Mouse (Mus musculus) ES-E14 (cell line): ENCODE measurements around the gene Misp. TPM values are rescaled to one million over a fixed set of nuclear protein-coding genes. Genes with fewer than 3 reads are reported as not detected.

ENCODE experiments used
- DNase-seq: peaks from one replicate; pipeline ENCODE4 v3.0.0-alpha.2; 2013; ENCODE audit warnings: low read depth, low spot score
- H3K27ac ChIP-seq: 2 replicates; pipeline ENCODE4 v1.5.1; 2012; ENCODE audit warnings: low read depth, mild to moderate bottlenecking, low read length, moderate library complexity, mixed read lengths; ENCODE audit not compliant: poor library complexity, insufficient read depth, severe bottlenecking
- H3K36me3 ChIP-seq: 2 replicates; pipeline ENCODE4 v1.6.1; 2012; ENCODE audit warnings: mild to moderate bottlenecking, low read length, moderate library complexity, mixed read lengths; ENCODE audit not compliant: control insufficient read depth, poor library complexity, insufficient read depth, severe bottlenecking
- H3K4me1 ChIP-seq, 2 experiments: fragments of 150-350 bp in 1 of 2; sonication (generic) in 1 of 2; 2 replicates each; pipeline ENCODE4 v1.6.1; 2012; ENCODE audit warnings: low read length in 2 of 2, mild to moderate bottlenecking in 1 of 2, mixed read lengths in 1 of 2; ENCODE audit not compliant: control insufficient read depth in 2 of 2, insufficient read depth in 2 of 2, poor library complexity in 1 of 2
- H3K4me3 ChIP-seq, 2 experiments: fragments of 150-350 bp in 1 of 2; sonication (generic) in 1 of 2; 2 replicates each; pipeline ENCODE4 v1.5.1; 2012; ENCODE audit warnings: low read length in 2 of 2, low read depth in 1 of 2, mild to moderate bottlenecking in 1 of 2, mixed read lengths in 1 of 2; ENCODE audit not compliant: insufficient read depth in 1 of 2, poor library complexity in 1 of 2, severe bottlenecking in 1 of 2
- H3K9ac ChIP-seq: 2 replicates; pipeline ENCODE4 v1.6.1; 2012; ENCODE audit warnings: low read depth, mild to moderate bottlenecking, low read length, mixed read lengths; ENCODE audit not compliant: poor library complexity, insufficient read depth, severe bottlenecking
- H3K9me3 ChIP-seq: fragments of 150-350 bp; sonication (generic); 2 replicates; pipeline ENCODE4 v1.6.1; 2012; ENCODE audit warnings: low read depth, mild to moderate bottlenecking, low read length; ENCODE audit not compliant: control insufficient read depth, insufficient read depth
- CHD2 ChIP-seq: IDR thresholded peaks from 2 replicates; pipeline ENCODE4 v1.6.1; 2014; ENCODE audit warnings: mild to moderate bottlenecking, low read depth, low read length, inconsistent platforms
- HCFC1 ChIP-seq: IDR thresholded peaks from 2 replicates; pipeline ENCODE4 v1.6.1; 2012; ENCODE audit warnings: low read length, inconsistent platforms, borderline replicate concordance; ENCODE audit not compliant: insufficient read depth
- MAFK ChIP-seq: IDR thresholded peaks from 2 replicates; pipeline ENCODE4 v1.6.1; 2014; ENCODE audit warnings: mild to moderate bottlenecking, low read depth, low read length, inconsistent platforms; ENCODE audit not compliant: insufficient read depth
- ZC3H11A ChIP-seq: IDR thresholded peaks from 2 replicates; pipeline ENCODE4 v1.6.1; 2012; ENCODE audit warnings: low read depth, mild to moderate bottlenecking, inconsistent platforms, low read length, borderline replicate concordance
- ZNF384 ChIP-seq: IDR thresholded peaks from 2 replicates; pipeline ENCODE4 v1.6.1; 2012; ENCODE audit warnings: low read depth, low read length, inconsistent platforms
- in situ Hi-C, 2 experiments: fragments of 600-800 bp; cut with MboI; formaldehyde crosslinking; loops; one replicate each; pipeline ENCODE4 v1.15.1; 2025; ENCODE audit warnings: low sequenced_read_pairs in 2 of 2, inconsistent platforms in 1 of 2; ENCODE audit not compliant: unreplicated experiment in 2 of 2
- total RNA-seq: library from RNA; depleted of rRNA; stranded (reverse); fragments of 300-350 nt; gene quantifications from 2 replicates; pipeline ENCODE4 v1.2.3, GENCODE M21; 2012

The Misp gene
- total RNA-seq, 1 experiment = 1.7 TPM

GRCm38 (mm10) chr10:79814271-79814842, 6.4 kb upstream of the Misp start:
- Histone ChIP-seq H3K4me3 (no peak overlapping the region), H3K27ac (no peak overlapping the region), H3K4me1 (peaks cover 0 to under 1% of the 10 kb centered on the region in 2 experiments; a peak in 1 of 4 replicates), H3K36me3 (no peaks in the 10 kb centered on the region), H3K9ac (no peak overlapping the region), H3K9me3 (no peaks in the 10 kb centered on the region)
- in situ Hi-C loops = no loop called here
- DNase-seq = no peak
- TF ChIP-seq HCFC1 (no peak), ZNF384 (no peak), CHD2 (no peak), ZC3H11A (no peak), MAFK (no peak)

GRCm38 (mm10) chr10:79815671-79816494, 4.9 kb upstream of the Misp start:
- H3K4me1 ChIP-seq = peaks cover 0 to 11% of the 10 kb centered on the region in 2 experiments; a peak in 2 of 4 replicates
- H3K27ac ChIP-seq = no peak overlapping the region
- DNase-seq = no peak
- H3K36me3 ChIP-seq = no peaks in the 10 kb centered on the region
- H3K4me3 ChIP-seq = no peak overlapping the region
- no peak overlapping the region for H3K9ac ChIP-seq
- no peaks in the 10 kb centered on the region for H3K9me3 ChIP-seq
- no peak for TF ChIP-seq MAFK
- TF ChIP-seq CHD2 = no peak
- no peak for TF ChIP-seq ZNF384
- TF ChIP-seq ZC3H11A = no peak
- TF ChIP-seq HCFC1 = no peak
- in situ Hi-C loops = no loop called here

DNA sequence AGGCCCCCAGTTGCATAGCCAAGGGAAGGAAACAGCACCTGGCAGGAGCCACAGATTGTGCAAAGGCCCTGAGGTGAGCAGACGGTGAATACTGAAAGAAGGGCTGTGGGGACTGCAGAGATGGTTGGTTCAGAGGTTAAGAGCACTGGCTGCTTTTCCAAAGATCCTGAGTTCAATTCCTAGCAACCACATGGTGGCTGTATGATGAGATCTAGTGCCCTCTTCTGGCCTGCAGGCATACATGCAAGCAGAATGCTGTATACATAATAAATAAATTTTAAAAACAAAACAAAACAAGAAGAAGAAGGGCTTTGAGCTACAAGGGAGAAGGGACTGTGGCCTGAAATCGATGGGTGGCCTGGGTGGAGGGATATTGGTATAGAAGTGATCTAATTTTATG, 3.7 kb upstream of the Misp start:
- no peak overlapping the region for H3K9ac ChIP-seq
- H3K4me1 ChIP-seq = peaks cover 2 to 13% of the 10 kb centered on the region in 2 experiments; a peak in 3 of 4 replicates
- TF ChIP-seq CHD2 (no peak), ZNF384 (no peak), ZC3H11A (no peak), HCFC1 (no peak), MAFK (no peak)
- H3K4me3 ChIP-seq = no peak overlapping the region
- no peaks in the 10 kb centered on the region for H3K9me3 ChIP-seq
- H3K27ac ChIP-seq = no peak overlapping the region
- no peak for DNase-seq
- H3K36me3 ChIP-seq = no peaks in the 10 kb centered on the region
- in situ Hi-C loops = no loop called here

- H3K36me3 ChIP-seq = no peaks in the 10 kb centered on the region
- DNase-seq = no peak
- no peak overlapping the region for H3K4me3 ChIP-seq
- H3K27ac ChIP-seq = no peak overlapping the region
- no peaks in the 10 kb centered on the region for H3K9me3 ChIP-seq
- in situ Hi-C loops = no loop called here
- H3K4me1 ChIP-seq = peaks cover 4 to 22% of the 10 kb centered on the region in 2 experiments; a peak in 3 of 4 replicates
- no peak for TF ChIP-seq ZC3H11A
- no peak for TF ChIP-seq ZNF384
- TF ChIP-seq CHD2 = no peak
- TF ChIP-seq MAFK = no peak
- no peak for TF ChIP-seq HCFC1
- no peak overlapping the region for H3K9ac ChIP-seq
Observed at GRCm38 (mm10) chr10:79818225-79818624, 2.6 kb upstream of the Misp start.
